Mouse (Mus musculus) layer of hippocampus, postnatal 36 days (tissue): ENCODE measurements around the gene Ell. TPM values are rescaled to one million over a fixed set of nuclear protein-coding genes. Genes with fewer than 3 reads are reported as not detected.
"Not testable (repeated sequence)": the region's sequence is repeated elsewhere in the genome, so short reads cannot be mapped to it uniquely, and the experiment has no call there.

Experiments used
- DNase-seq, 2 experiments: peaks; one replicate each; pipeline ENCODE4 v3.0.0; 2022
- total RNA-seq, 2 experiments: library from RNA; stranded (reverse); gene quantifications; 2 replicates each; pipeline ENCODE4 v1.2.3; 2021

Ell gene
- total RNA-seq, 2 experiments from 2014 or later = 18.6 to 23.4 TPM

DNA sequence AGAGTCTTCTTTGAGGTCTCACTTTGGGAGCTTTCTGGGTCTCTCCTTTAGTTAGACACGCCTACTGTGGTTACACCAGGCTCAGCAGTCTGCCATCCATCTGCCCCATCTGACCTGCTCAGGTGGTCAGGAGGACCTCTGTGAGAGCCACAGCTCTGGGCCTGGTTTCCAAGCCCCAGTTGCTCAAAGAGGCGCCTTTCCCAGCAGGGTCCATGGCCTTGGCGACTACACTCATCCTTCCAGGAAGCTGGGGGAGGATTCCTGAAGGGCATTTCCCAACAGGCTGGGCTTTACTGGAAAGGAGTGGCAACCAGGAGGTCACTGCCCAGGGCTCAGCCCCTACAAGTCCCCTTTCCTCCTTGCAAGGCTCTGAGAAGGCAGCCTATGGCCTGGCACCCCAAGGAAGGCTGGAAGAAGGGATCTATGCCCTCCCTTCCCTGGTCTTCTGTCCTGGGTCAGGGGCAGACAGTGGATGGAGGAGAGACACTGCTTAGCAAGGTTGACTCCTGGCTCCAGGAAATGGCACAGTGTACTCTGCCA lies 25.5 kb downstream of the Ell start:
- DNase-seq = no peak

GRCm38 (mm10) chr8:70565561-70565960 lies 26.3 kb downstream of the Ell start:
- no peak for DNase-seq

GRCm38 (mm10) chr8:70570360-70570759 lies 31.1 kb downstream of the Ell start:
- DNase-seq = no peak

DNA sequence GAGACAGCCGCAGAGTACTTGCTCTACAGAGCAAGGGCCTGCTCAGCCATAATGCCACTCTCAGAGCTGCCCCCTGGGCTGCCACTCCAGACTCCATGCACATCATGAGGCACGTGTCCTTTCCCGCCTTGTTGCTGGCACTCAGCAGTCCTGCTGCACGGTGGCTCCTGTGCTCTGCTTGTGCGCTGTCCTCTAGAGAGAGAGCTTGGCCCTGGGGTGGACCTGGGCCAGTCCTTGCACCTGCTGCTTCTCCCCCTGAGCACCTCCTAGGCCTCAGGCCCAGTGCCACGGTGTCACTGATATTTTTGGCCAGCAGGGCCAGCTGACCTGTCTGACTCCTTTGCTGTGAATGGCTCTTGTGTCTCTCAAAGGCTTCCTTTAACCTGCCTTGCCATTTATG lies 31.7 kb downstream of the Ell start:
- no peak for DNase-seq

DNA sequence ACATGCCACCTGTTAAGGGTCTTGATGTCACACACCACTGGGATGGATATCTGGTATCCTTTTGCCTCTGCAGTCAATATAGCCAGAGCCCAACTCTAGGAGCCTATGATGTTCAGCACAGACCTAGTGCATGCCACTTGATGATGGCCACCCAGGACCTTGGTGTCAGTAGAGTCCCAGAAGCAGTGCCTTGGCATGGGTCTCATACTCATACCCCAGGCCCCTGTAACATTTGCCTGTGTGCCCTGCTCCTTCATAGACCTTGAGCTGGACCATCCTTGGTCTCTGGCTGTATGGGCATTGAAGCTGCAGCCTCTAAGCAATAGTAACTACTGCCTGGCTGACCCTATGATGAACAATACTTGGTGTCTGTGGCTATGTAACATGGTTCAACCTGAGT lies 35.0 kb downstream of the Ell start:
- no peak for DNase-seq

- no peak for DNase-seq
Measured at GRCm38 (mm10) chr8:70574915-70575314, 35.7 kb downstream of the Ell start.

DNA sequence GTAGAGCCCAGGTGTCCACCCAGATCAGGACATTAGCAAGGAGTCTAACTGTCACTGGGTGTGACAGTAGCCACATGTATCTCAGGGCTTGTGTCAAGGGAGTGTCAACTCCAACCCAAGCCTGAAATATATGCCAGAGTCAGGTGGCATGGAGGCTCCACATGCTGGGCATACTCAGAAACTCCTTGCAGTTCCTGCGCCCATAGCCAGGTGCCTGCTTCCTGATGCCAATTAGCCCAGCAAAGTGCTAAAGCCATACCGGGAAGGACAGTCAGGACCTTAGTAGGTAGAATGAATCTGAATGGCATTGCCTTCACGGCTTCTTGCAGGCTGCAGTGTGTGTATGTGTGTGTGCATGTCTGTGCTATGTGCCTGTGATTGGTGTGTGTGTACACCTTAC lies 38.0 kb downstream of the Ell start:
- no peak for DNase-seq

DNA sequence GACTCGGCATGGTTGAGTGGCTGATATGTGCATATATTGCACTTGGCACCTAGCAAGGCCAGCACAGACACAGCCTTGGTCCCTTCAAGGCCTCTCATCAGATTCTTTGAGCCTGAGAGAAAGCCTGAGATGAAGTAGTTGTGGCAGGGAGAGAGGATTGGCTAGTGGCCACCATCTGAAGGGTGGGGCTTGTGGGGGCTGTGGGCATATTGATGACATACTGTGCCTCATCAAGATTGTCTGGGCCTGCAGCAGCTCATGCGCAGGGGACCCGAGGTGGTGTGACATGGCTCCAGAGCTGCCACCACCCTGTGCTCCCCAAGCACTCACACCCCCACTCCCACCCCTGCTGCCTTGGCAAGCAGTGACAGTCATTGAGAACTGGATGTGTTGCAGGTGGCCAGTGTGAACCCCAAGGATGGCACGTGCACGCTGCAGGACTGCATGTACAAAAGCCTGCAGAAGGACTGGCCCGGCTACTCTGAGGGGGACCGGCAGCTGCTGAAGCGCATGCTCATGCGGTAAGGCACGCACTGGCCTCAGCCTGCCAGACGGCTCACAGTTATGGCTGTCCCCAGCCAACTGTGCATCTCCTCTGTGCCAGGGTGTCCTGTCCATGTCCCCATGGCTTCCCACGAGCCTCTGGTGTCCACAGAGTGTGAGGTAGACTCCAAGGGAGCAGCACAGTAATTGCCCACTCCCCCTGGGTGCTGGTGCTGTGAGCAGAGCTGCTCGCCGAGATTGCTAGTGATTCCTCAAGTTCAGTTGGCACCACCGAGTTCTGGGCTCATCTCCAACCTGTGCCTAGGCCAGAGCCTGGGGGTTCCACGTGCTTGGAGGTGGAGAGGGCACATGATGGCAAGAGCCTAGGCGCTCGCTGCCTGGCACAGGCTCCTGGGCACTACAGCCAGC lies 44.5 kb downstream of the Ell start:
- DNase-seq = peak; percentile 58 to 69

- DNase-seq = no peak
Measured at GRCm38 (mm10) chr8:70584606-70585257, 45.5 kb downstream of the Ell start.

DNA sequence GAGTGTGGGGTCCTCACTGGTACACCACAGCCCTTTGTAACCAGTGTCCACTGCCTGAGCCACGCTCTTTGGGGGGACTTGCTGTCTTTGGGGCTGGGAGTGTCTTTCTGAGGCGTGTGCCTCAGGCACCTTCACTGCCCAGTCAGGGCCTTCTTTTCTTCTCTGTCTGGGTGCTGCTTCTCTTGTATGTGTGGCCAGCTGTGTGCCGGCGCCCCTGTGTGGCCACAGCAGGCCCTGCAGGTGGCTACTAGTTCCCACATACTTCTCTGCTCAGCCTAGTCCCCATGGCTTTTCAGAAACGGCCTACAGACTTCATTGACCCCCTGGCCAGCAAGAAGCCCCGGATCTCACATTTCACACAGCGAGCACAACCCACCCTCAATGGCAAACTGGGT lies 46.0 kb downstream of the Ell start:
- DNase-seq = peak in 1 of 2 experiments; percentile 61

- not testable (repeated sequence) for DNase-seq
Measured at GRCm38 (mm10) chr8:70587955-70588354, 48.7 kb downstream of the Ell start.

DNA sequence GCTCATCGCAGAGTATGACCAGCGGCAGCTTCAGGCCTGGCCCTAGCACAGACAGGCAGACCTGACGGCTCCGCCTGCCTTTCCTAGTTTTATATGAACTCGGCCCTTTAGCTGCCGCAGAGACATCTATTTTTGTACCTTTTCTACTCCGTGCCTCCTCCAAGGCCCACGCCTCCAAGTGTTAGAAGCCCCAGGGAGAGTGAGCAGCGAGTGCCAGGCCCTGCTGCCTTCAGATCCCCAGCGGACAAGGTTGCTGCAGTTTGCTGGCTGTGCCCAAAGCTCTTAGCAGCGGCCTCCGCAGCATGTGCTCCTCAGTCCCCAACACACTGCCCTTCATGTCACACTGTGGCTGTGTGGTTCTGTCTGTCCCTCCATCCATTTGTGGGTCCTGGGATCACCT lies 52.3 kb downstream of the Ell start:
- DNase-seq = no peak

DNA sequence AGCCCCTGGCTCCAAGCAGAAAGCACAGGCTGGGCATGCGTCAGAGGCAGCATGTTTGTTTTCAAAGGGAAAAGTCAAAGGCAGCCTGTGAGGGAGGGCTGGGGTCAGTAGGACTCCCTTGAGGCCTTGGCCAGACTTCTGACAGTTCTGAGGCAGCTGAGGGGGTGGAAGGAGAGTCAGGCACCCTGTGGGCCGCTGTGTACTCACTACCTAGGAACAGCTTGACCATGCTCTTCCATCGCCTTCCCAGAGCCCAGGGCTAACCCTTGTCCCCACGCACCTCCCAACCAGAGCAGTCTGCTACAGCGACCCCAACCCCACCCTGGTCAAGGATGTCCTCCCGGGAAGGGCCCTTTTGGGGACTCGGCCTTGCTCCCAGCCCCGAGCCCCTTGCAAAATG lies 53.9 kb downstream of the Ell start:
- no peak for DNase-seq

GRCm38 (mm10) chr8:70593961-70594609 lies 54.8 kb downstream of the Ell start, which contains the start of gene Isyna1:
Gene Isyna1 (plus strand): TSS chr8:70594373.
- peak; percentile 46 to 70 for DNase-seq

DNA sequence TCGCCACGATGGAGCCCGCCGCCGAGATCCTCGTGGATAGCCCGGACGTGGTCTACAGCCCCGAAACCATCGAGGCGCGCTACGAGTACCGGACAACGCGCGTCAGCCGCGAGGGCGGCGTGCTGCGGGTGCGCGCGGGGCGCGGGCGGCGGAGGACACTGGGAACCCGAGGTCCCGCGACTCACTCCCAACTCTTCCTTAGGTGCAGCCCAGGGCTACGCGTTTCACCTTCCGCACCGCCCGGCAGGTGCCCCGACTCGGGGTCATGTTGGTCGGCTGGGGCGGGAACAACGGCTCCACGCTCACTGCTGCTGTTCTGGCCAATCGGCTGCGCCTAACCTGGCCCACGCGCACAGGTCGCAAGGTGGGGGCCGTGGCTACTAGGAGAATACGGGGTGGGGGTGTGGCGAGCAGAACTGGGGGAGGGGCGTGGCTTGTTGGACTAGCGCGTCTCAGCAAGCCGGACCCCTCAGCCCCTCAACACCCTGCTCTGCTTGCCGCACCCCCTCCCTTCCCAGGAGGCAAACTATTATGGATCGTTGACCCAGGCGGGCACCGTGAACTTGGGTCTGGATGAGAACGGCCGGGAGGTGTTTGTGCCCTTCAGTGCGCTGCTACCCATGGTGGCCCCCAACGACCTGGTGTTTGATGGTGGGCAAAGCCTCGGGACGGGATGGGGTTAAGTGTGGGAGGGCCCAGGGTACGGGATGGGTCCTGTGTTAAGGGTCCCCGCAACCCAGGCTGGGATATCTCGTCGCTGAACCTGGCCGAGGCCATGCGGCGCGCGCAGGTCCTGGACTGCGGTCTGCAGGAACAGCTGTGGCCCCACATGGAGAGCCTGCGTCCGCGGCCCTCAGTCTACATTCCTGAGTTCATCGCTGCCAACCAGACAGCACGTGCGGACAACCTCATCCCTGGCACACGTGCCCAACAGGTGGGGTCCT lies 55.6 kb downstream of the Ell start:
- no peak for DNase-seq

- DNase-seq = no peak
Measured at GRCm38 (mm10) chr8:70595811-70596210, 56.6 kb downstream of the Ell start.

DNA sequence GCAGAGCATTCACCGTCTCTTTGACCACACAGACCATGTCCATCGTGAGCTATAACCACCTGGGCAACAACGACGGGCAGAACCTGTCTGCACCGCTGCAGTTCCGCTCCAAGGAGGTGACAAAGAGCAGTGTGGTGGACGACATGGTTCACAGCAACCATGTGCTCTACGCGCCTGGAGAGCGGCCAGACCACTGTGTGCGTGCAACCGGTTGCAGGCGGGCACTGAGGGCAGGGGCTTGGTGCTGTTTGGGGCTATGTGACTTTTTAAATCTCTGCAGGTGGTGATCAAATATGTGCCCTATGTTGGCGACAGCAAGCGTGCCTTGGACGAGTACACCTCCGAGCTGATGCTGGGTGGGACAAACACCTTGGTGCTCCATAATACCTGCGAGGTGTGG lies 57.0 kb downstream of the Ell start:
- DNase-seq = no peak

- DNase-seq = no peak
Measured at GRCm38 (mm10) chr8:70596775-70597416, 57.6 kb downstream of the Ell start.

- DNase-seq = no peak
Measured at GRCm38 (mm10) chr8:70597417-70598272, 58.4 kb downstream of the Ell start.

GRCm38 (mm10) chr8:70598283-70598682 lies 59.0 kb downstream of the Ell start:
- peak; percentile 81 to 82 for DNase-seq
